30 mouse cellular contexts compared by ENCODE assay signal in the genomic region with DNA sequence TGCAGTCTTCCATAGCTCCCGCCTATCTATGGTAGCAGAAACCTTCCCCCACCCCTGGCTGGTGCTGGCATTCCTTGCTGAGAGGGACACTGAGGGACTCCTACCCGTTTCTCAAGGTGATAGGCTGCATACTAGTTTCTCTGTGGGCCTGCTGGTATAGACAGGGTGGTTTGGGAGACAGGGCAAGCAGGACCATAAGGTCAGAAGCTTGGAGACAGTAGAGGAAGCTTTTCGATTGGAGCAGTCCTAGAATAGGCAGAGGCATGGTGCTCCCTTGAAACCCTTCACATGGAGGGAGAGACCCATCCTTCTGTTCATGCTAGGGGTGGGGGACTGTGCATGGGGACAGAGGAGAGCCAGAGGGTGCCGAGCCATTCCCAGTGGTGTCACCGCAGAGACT.
"Had no signal": no experiment of that assay in that cellular context is flagged by ENCODE, and none has a peak within 500 bp of the region (broad histone marks: within the 10 kb centered on the region; RNA-seq: fewer than 3 reads in every experiment).

No protein-coding gene starts in this region.

- ATAC-seq: liver, embryonic 12.5 days; liver, postnatal 0 days; lung, postnatal 0 days; midbrain, embryonic 13.5 days; midbrain, embryonic 15.5 days; midbrain, embryonic 16.5 days had no signal

- H3K27ac ChIP-seq: limb, embryonic 10.5 days; limb, embryonic 12.5 days; limb, embryonic 13.5 days; limb, embryonic 15.5 days; liver, embryonic 12.5 days; liver, embryonic 13.5 days; liver, embryonic 14.5 days; liver, embryonic 15.5 days; lung, embryonic 15.5 days; macrophage; midbrain, embryonic 10.5 days; midbrain, embryonic 12.5 days; midbrain, embryonic 13.5 days; midbrain, embryonic 15.5 days; neural tube, embryonic 12.5 days had no signal

- DNase-seq: left cerebral cortex, postnatal 4 days; liver; liver, embryonic 13.5 days; liver, postnatal 0 days; lung, adult 18-20 months; lung, adult 2 months; lung, embryonic 14.5 days; lung, postnatal 10 days; lung, postnatal 14 days; lung, postnatal 36 days; lung, postnatal 4 days; midbrain, embryonic 14.5 days had no signal

- H3K4me3 ChIP-seq: limb, embryonic 10.5 days; limb, embryonic 12.5 days; limb, embryonic 13.5 days; limb, embryonic 15.5 days; liver, embryonic 12.5 days; liver, embryonic 13.5 days; liver, embryonic 15.5 days; lung, embryonic 15.5 days; megakaryocyte, embryonic 14.5 days; midbrain, embryonic 10.5 days; midbrain, embryonic 12.5 days; midbrain, embryonic 13.5 days; midbrain, embryonic 15.5 days; myocyte; neural tube, embryonic 12.5 days had no signal
